Mouse (Mus musculus) neural tube, embryonic 13.5 days (tissue): ENCODE data around the gene Dffa. TPM values are rescaled to one million over a fixed set of nuclear protein-coding genes. Genes with fewer than 3 reads are reported as not detected.
"Not testable (repeated sequence)": the region's sequence is repeated elsewhere in the genome, so short reads cannot be mapped to it uniquely, and the experiment has no call there.

Experiments
- ATAC-seq: fragments of 200-750 bp; cut with Nextera tagmentation; 2 replicates; pipeline ENCODE4 v1.8.0; 2017; ENCODE audit warnings: low read depth, mild to moderate bottlenecking, moderate TSS enrichment, moderate library complexity
- H3K27ac ChIP-seq: fragments of 300-500 bp; sonication (generic); replicated peaks from 2 replicates; pipeline ENCODE4 v1.5.1; 2015; ENCODE audit warnings: moderate library complexity, mild to moderate bottlenecking, inconsistent platforms
- H3K27me3 ChIP-seq: fragments of 300-500 bp; sonication (generic); 2 replicates; pipeline ENCODE4 v1.6.1; 2015; ENCODE audit warnings: mild to moderate bottlenecking, inconsistent platforms
- H3K36me3 ChIP-seq: fragments of 300-500 bp; sonication (generic); 2 replicates; pipeline ENCODE4 v1.6.1; 2015; ENCODE audit warnings: mild to moderate bottlenecking, inconsistent platforms
- H3K4me1 ChIP-seq: fragments of 300-500 bp; sonication (generic); replicated peaks from 2 replicates; pipeline ENCODE4 v1.6.1; 2015; ENCODE audit warnings: inconsistent platforms
- H3K4me2 ChIP-seq: fragments of 300-500 bp; sonication (generic); 2 replicates; pipeline ENCODE4 v1.6.1; 2015; ENCODE audit warnings: inconsistent platforms, mild to moderate bottlenecking, moderate library complexity
- H3K4me3 ChIP-seq: fragments of 300-500 bp; sonication (generic); 2 replicates; pipeline ENCODE4 v1.5.1; 2015; ENCODE audit warnings: mild to moderate bottlenecking, inconsistent platforms
- H3K9ac ChIP-seq: fragments of 300-500 bp; sonication (generic); 2 replicates; pipeline ENCODE4 v1.6.1; 2015; ENCODE audit warnings: moderate library complexity, mild to moderate bottlenecking, inconsistent platforms
- H3K9me3 ChIP-seq: fragments of 300-500 bp; sonication (generic); 2 replicates; pipeline ENCODE4 v1.6.1; 2016; ENCODE audit warnings: inconsistent platforms
- WGBS: fragments of 180-500 bp; shearing (Covaris S2); methylation state at CpG from one replicate; pipeline ENCODE4 v1.1.7; 2015; 5-methylcytosine and 5-hydroxymethylcytosine counted together
- polyA plus RNA-seq: library from polyadenylated mRNA; unstranded; fragments of >200 nt; fragmentation: Nextera tagmentation; extraction: Ambion mirVana; gene quantifications from 2 replicates; pipeline ENCODE4 v1.2.1, GENCODE M21; 2015

Gene Dffa
- polyA plus RNA-seq, 1 experiment from 2014 or later = 32.8 TPM

DNA sequence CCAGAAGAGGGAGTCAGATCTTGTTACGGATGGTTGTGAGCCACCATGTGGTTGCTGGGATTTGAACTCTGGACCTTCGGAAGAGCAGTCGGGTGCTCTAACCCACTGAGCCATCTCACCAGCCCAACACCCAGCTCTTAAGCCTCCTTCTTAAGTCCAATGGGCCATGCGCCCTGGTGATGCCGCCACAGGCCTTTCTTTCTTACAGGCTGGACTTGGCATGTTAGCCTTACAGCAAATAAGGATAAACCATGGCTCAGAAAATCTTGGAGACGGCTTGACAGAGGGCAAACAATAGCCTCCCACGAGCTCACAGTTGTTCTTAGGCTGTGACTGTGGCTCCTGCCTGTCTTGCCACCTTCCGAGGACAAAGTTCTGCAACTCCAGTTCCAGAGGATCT is 66.0 kb downstream of the Dffa start:
- not testable (repeated sequence) for H3K4me2 ChIP-seq, H3K27me3 ChIP-seq, H3K9me3 ChIP-seq, ATAC-seq, H3K36me3 ChIP-seq, H3K4me3 ChIP-seq, H3K27ac ChIP-seq, H3K9ac ChIP-seq
- H3K4me1 ChIP-seq = peaks cover 33% of the 10 kb centered on the region
- WGBS = 82% methylated on average over 7 of the region's 8 CpGs

Other genes with a start within 250 kb of the Dffa start
- 50.5 and 52.9 TPM in 2 replicates for gene Pex14, start 4.3 kb upstream of the Dffa start, polyA plus RNA-seq
- not detected in 2 replicates for gene Cort, start 22.6 kb downstream of the Dffa start, polyA plus RNA-seq
- 21.1 and 21.9 TPM in 2 replicates for gene Cenps, start 33.5 kb downstream of the Dffa start, polyA plus RNA-seq
- gene Pgd, start 62.6 kb downstream of the Dffa start, polyA plus RNA-seq = 114 and 117 TPM in 2 replicates
- gene Kif1b, start 203.5 kb downstream of the Dffa start, polyA plus RNA-seq = 123 and 130 TPM in 2 replicates